Mouse (Mus musculus): ENCODE data around the gene Ankrd13d.

Ankrd13d gene

GRCm38 (mm10) chr19:4300852-4301734, 18.2 kb upstream of the Ankrd13d start:
- no peak for DNase-seq

GRCm38 (mm10) chr19:4300271-4300704, 17.4 kb upstream of the Ankrd13d start:
- DNase-seq, result peak; percentile 52 to 60

- DNase-seq, result peak in 1 of 2 experiments; percentile 42
These were observed 16.8 kb upstream of the Ankrd13d start for GRCm38 (mm10) chr19:4299574-4300270.

GRCm38 (mm10) chr19:4299126-4299525, 16.2 kb upstream of the Ankrd13d start:
- DNase-seq, result no peak

- peak; percentile 48 to 57 for DNase-seq
These were observed 15.6 kb upstream of the Ankrd13d start for GRCm38 (mm10) chr19:4298322-4299121.

GRCm38 (mm10) chr19:4297851-4298250, 14.9 kb upstream of the Ankrd13d start:
- peak in 1 of 2 experiments; percentile 46 for DNase-seq

GRCm38 (mm10) chr19:4296611-4297010, 13.7 kb upstream of the Ankrd13d start:
- no peak for DNase-seq

GRCm38 (mm10) chr19:4295391-4295790, 12.5 kb upstream of the Ankrd13d start:
- DNase-seq, result no peak

GRCm38 (mm10) chr19:4294381-4295097, 11.6 kb upstream of the Ankrd13d start:
- DNase-seq, result no peak

GRCm38 (mm10) chr19:4291161-4291560, 8.2 kb upstream of the Ankrd13d start:
- no peak for DNase-seq

GRCm38 (mm10) chr19:4290749-4291148, 7.8 kb upstream of the Ankrd13d start:
- no peak for DNase-seq

- no peak for DNase-seq
These were observed 716 bp upstream of the Ankrd13d start for GRCm38 (mm10) chr19:4283653-4284052.

- DNase-seq, result no peak
These were observed 2.5 kb downstream of the Ankrd13d start for GRCm38 (mm10) chr19:4280425-4280824.

GRCm38 (mm10) chr19:4279487-4279886, 3.5 kb downstream of the Ankrd13d start:
- no peak for DNase-seq

GRCm38 (mm10) chr19:4270972-4271371, 12.0 kb downstream of the Ankrd13d start:
- DNase-seq, result no peak

- DNase-seq, result peak; percentile 29 to 35
These were observed 12.8 kb downstream of the Ankrd13d start for GRCm38 (mm10) chr19:4270187-4270586.

GRCm38 (mm10) chr19:4268566-4269361, 14.2 kb downstream of the Ankrd13d start, which contains the start of gene Ssh3:
Gene Ssh3, minus strand, starts transcription at chr19:4269180.
- peak; percentile 84 to 92 for DNase-seq

- DNase-seq, result peak in 1 of 2 experiments; percentile 24
These were observed 17.0 kb downstream of the Ankrd13d start for GRCm38 (mm10) chr19:4265956-4266355.

GRCm38 (mm10) chr19:4264171-4264780, 18.7 kb downstream of the Ankrd13d start:
- no peak for DNase-seq

- DNase-seq, result peak in 1 of 2 experiments; percentile 13
These were observed 19.2 kb downstream of the Ankrd13d start for GRCm38 (mm10) chr19:4263702-4264101.

GRCm38 (mm10) chr19:4262756-4263155, 20.2 kb downstream of the Ankrd13d start:
- peak in 1 of 2 experiments; percentile 38 for DNase-seq

All from cerebellum, postnatal 25 days (tissue).